Mouse (Mus musculus) gastrocnemius, adult 2 months (tissue): ENCODE results near the gene Spef2. TPM values are rescaled to one million over a fixed set of nuclear protein-coding genes. Genes with fewer than 3 reads are reported as not detected.
"Not testable (repeated sequence)": the region's sequence is repeated elsewhere in the genome, so short reads cannot be mapped to it uniquely, and the experiment has no call there.

ENCODE experiments used
- DNase-seq: peaks from one replicate; pipeline ENCODE4 v3.0.0; 2022
- H3K27ac ChIP-seq: fragments of 200-600 bp; 2 replicates; pipeline ENCODE4 v1.8.1; 2022; ENCODE audit warnings: mild to moderate bottlenecking
- H3K4me3 ChIP-seq: fragments of 200-600 bp; 2 replicates; pipeline ENCODE4 v1.8.1; 2022; ENCODE audit warnings: mild to moderate bottlenecking, moderate library complexity
- CTCF ChIP-seq: fragments of 200-600 bp; IDR thresholded peaks from 2 replicates; pipeline ENCODE4 v1.8.1; 2022; ENCODE audit warnings: antibody characterized with exemption, mild to moderate bottlenecking, moderate library complexity
- intact Hi-C: fragments of 180-260 bp; cut with DNase I; formaldehyde crosslinking; loops from one replicate; pipeline ENCODE4 v1.15.1; 2025
- total RNA-seq, 2 experiments: library from RNA; stranded (reverse); gene quantifications; 2 replicates each; pipeline ENCODE4 v1.2.3; 2021

Spef2 gene
- total RNA-seq, 2 experiments from 2014 or later, result 0.03 TPM; not detected in 1

DNA sequence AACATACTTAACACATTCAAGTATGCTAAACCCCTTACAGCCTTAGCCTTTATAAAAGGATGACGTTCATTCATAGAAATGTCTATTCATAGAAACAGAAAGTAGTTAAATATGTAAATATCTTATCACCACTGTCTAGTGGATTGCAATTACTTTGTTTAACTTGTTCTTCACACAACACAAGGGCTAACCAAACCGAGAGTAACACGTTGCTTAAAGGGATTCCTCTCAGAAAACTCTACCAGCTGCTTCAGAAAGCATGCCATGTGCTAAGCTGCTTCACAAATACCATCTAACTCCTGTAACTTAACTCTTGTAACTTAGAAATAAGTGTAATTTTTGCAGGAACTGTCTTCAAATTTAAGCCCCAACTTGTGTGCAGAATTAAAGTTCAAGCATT, 35.0 kb downstream of the Spef2 start:
- intact Hi-C loops, result no loop called here
- TF ChIP-seq CTCF, result no peak
- no peak overlapping the region for H3K27ac ChIP-seq

DNA sequence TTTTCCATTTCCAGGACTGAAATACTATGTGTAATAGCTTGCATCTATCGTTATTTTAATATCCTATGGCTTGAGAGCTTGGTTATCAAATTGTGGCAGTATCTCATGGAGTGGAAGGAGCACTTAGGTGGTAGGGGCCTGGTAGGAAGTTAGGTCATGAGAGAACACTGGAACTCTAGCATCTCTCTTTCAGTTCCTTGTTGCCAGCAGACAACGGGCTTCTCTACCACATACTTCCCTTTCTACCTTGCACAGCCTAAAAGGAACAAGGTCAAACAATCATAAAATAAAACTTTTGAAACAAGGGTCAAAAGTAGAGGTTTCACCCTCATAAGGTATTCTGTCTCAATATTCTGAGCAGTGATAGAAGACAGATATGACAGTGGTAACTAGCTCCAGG, 38.3 kb downstream of the Spef2 start:
- Histone ChIP-seq H3K4me3 (no peak overlapping the region), H3K27ac (no peak overlapping the region)
- intact Hi-C loops, result no loop called here
- no peak for DNase-seq
- no peak for TF ChIP-seq CTCF

More for the DNA sequence above, 35.0 kb downstream of the Spef2 start:
- no peak for DNase-seq
- H3K4me3 ChIP-seq, result no peak overlapping the region

DNA sequence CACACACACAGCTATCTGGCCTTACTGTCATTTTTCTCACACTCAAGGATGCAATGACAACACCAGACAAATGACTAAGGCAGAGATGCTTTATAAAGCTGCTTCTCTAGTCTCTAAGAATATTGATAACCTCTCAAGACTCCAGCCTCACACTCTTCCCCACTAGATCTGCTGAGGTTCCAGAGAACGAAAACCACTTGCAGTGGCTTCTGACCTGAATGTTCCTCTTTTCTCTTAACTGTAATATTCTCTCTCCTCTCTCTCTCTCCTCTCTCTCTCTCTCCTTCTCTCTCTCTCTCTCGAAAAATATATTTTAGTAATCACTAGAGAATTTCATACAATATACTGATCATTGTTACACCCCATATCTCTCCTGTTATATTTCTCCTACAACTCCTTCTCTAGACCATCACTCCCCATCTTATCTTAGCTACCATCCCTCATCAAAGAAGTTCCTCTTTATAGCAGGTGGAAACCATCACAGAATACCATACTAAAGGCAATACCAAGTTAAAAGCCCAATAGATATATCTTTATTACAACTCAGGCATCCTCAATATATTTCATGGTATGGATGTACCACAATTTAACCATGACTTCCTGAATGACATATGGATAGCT, 42.7 kb downstream of the Spef2 start:
- H3K27ac ChIP-seq, result no peak overlapping the region
- no peak overlapping the region for H3K4me3 ChIP-seq
- TF ChIP-seq CTCF, result no peak
- no peak for DNase-seq
- intact Hi-C loops, result no loop called here

DNA sequence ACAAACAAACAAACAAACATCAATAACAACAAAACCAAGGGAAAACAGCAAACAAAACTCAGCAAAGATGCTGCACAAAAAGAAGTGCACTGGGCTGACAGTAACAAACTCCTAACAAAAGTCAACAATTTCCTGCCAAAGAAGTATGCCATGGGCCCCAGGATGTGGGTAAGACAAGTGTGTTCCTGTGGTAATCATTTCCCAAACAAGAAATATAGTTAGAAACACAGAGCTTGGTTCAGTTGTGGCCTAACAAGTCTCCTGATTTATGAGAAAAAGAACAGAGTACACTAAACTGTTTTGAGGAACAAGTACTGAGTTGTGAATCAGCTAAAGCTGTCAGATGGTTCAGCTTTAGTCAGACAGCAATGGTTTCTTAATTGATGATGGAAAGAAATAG, 46.8 kb downstream of the Spef2 start:
- no peak for TF ChIP-seq CTCF
- Histone ChIP-seq H3K27ac (no peak overlapping the region), H3K4me3 (no peak overlapping the region)
- intact Hi-C loops, result no loop called here
- DNase-seq, result no peak

DNA sequence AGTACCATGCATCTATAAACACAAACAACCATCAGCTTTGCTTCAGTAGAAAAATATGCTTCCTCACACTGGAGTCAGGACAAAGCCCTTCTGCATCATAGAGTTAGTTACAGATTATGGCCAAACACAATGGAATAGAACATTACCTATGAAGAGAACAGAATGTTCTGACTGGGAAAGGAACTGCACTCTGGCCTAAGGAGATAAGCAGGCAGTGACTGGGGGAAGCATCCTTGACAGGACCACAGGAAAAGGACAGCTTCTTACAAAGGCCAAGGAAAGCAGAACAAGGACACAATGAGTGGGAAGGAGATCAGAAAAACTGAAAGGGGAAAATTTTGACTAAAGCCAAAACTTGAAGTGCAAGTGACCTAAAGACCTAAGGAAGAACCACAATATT, 56.9 kb downstream of the Spef2 start:
- Histone ChIP-seq H3K4me3 (no peak overlapping the region), H3K27ac (no peak overlapping the region)
- no peak for TF ChIP-seq CTCF
- intact Hi-C loops, result no loop called here
- no peak for DNase-seq

DNA sequence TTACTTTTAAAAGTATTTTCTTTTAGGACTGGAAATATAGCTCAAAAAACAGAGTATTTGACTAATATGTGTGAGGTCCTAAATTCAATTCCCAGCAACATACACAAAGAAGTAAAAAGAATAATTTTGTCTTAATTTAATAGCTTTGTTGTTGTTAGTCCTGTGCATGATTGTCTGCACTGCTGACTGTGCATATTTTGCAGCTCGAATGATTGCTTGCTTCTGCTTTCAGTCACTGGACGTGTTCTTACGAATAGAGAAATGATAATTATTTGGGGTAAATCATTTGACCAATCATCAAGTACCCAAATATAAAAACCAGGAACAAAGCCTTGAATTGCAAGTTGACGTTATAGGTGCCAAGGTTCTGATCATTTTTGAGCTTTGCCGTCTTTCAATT, 57.8 kb downstream of the Spef2 start:
- DNase-seq, result no peak
- intact Hi-C loops, result no loop called here
- Histone ChIP-seq H3K4me3 (no peak overlapping the region), H3K27ac (no peak overlapping the region)
- no peak for TF ChIP-seq CTCF

DNA sequence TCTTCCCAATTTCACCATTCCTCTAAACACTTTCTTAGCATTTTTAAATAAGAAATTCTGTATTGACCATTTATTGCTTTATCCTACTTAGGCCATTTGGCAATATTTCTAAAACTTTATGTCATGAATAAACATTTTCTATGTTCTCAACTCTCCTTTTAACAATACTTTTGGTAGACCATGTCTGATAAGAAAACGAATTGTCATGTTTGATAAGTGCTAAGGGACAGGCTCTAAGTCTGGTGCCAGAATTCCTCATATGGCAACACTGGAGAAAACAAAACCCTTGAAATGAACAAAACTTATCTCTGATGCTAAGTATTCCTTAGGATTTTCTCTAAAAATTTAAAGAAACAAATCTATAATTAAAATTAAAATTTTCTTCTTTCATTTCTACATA, 58.2 kb downstream of the Spef2 start:
- no peak for DNase-seq
- intact Hi-C loops, result no loop called here
- H3K27ac ChIP-seq, result no peak overlapping the region
- no peak for TF ChIP-seq CTCF
- H3K4me3 ChIP-seq, result no peak overlapping the region

DNA sequence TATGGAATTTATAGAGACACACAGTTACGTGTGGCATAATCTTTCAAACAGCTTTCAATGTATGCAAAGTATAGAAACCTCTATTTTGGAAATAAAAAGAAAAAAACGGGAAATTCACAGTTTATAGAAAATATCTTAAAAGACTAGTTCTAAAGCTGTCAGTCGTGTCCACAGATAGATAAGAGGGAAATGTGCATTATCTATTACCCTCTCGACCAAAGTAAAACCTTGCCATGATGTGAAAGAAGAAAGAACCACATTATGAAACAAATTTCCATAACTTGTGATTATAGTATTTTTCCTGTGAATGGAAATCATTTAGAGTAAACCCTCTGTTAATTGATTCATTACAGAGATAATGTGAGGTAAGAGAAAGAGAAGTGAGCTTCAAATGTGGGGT, 65.2 kb downstream of the Spef2 start:
- Histone ChIP-seq H3K27ac (no peak overlapping the region), H3K4me3 (no peak overlapping the region)
- DNase-seq, result no peak
- intact Hi-C loops, result no loop called here
- no peak for TF ChIP-seq CTCF

DNA sequence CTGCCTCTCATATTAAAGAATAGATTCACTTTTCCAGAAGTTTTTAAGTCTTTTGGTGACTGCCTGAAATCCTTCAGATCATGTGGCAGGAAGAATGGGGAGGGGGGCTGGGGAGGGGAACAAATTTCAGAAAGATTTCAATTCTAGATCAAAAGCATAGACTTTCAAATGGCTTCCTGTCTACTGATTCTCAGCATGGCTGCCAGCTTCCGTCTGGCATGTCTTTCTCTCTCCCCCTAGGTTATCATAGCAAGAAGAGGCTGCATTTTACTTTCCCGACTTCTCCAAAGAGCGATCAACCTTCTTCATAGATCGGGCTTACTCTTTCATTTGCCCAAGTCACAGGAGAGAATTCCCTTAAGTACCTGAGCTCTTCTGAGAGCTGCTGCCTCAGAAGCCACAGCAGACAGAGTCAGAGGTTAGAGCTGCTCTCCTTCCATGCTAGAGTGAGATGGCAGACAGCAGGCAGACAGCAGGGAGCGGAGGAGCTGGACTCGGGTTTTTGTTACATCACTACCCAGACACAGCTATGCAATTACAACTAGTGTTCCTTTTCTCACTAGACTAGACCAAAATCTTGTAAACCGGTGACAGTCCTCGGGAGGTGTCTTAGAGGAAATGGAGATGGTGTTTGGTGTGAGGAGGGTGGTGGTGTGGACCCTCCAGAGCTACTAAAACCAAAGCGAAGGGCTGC, 71.2 kb downstream of the Spef2 start:
- intact Hi-C loops, result no loop called here
- no peak for DNase-seq
- no peak overlapping the region for H3K4me3 ChIP-seq
- no peak overlapping the region for H3K27ac ChIP-seq
- TF ChIP-seq CTCF, result no peak

DNA sequence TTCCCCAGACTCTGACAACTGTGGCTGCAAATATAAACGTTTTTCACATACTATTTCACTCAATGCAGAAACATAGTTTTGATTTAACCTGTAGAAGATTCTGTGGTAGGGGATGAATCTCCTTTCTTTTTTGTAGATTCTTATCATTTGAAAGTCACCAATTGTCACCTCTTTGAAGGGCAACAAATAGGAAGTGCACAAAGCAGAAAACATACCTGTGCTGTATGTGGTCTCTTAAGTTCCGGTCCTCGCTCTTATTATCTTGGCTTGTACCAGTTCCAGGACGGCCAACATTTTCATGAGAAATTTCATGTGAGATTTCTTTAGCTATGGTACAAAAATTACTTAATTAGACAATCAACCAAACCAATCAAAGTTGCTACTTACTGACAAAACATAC, 80.1 kb downstream of the Spef2 start:
- no peak for DNase-seq
- TF ChIP-seq CTCF, result no peak
- H3K4me3 ChIP-seq, result no peak overlapping the region
- intact Hi-C loops, result no loop called here
- H3K27ac ChIP-seq, result no peak overlapping the region

DNA sequence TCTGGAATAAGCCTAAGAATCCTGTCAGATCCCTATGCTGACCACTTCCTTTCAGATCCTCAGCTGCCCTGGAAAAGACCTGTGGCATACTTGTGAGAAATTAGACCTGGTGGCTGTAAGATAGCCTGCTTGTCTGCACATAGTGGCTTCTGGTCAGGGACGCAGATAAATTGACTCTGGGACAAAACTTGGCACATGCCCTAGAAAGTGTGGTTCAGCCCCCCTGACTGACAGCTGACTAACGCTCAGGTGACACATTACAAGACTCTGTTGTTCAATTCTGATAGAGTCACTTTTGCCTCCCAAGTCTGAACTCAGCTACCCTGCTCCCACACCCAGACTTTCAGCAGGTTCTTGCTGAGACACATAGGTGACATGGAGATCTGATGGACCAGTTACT, 83.7 kb downstream of the Spef2 start:
- intact Hi-C loops, DNase-seq, H3K4me3 ChIP-seq, H3K27ac ChIP-seq: not testable (repeated sequence)

DNA sequence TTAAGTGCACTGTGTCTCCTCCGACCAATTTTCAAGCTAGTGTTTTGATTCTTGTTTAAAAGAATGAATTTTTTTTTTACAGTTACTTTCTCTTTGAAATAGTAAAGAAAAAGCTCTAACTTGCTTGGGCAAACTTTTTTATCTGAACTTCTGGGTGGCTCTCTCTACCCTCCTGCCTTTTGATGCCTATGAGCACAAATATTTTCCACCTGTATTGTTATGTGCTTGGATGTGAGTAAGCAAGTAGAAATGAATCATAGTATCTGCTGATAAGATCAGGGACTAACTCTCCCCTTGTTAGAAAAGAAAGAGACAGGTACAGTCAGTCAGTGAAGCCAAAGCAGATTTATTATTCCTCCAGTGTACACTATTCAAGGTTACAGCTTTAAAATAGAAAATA, 87.5 kb downstream of the Spef2 start:
- intact Hi-C loops, result no loop called here
- no peak overlapping the region for H3K4me3 ChIP-seq
- no peak overlapping the region for H3K27ac ChIP-seq
- DNase-seq, result no peak
- no peak for TF ChIP-seq CTCF

DNA sequence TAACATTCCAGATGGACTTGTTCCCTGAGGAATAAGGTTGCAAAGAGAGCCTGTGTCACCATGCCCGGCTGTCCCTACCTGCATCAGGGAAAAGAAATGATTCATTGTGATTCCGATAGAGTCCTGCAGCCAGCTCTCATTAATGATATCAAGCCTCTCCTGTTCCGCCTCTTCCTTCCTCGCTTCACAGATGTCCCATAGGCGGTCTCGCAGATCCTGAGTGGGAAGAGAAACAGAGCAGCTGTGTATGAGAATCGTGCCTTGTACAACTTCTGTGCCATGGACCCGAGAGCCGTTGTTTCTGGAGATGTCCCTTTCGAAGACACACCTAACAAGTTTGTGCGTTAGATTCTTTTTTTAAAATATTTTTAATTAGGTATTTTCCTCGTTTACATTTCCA, 114.2 kb downstream of the Spef2 start:
- no peak overlapping the region for H3K4me3 ChIP-seq
- H3K27ac ChIP-seq, result no peak overlapping the region
- no peak for DNase-seq
- TF ChIP-seq CTCF, result no peak
- intact Hi-C loops, result no loop called here

DNA sequence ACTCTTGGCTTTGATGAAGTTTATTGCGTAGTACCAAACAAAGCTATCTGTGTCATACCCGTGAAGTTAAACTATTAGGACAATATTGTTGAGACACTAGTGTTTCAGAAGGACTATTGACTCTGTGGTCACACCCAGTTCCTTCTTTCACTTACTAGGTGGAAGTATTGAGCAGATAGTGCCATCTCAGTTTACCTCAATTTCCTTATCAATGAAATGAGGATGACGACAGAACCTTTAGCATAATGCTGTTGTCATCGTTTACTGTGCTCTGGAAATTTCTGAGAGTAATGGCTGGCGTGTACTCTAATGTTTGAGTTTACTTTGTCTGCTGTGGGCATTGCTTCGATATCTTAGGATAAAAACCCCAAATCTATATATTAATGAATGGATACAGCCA, 117.0 kb downstream of the Spef2 start:
- intact Hi-C loops, result no loop called here
- Histone ChIP-seq H3K27ac (no peak overlapping the region), H3K4me3 (no peak overlapping the region)
- DNase-seq, result no peak
- no peak for TF ChIP-seq CTCF
